Mouse (Mus musculus): ENCODE results near the gene Rasl10a. TPM values are rescaled to one million over a fixed set of nuclear protein-coding genes. Genes with fewer than 3 reads are reported as not detected.
"Not testable (repeated sequence)": the region's sequence is repeated elsewhere in the genome, so short reads cannot be mapped to it uniquely, and the experiment has no call there.

The Rasl10a gene
- polyA plus RNA-seq, 1 experiment, result not detected

- no peak overlapping the region for H3K27ac ChIP-seq (ENCODE audit: insufficient read depth, low read length)
Measured at GRCm38 (mm10) chr11:5067063-5067462, 9.1 kb downstream of the Rasl10a start.

GRCm38 (mm10) chr11:5068126-5068971, 10.4 kb downstream of the Rasl10a start:
- TF ChIP-seq CTCF (IDR thresholded peaks at IDR 0.05; ENCODE audit: borderline replicate concordance, insufficient read depth, low read length) (no peak), POLR2A (IDR thresholded peaks at IDR 0.05; ENCODE audit: low read depth, low read length) (no peak)
- H3K27ac ChIP-seq (ENCODE audit: insufficient read depth, low read length), result no peak overlapping the region
- no peak overlapping the region for H3K4me3 ChIP-seq (ENCODE audit: insufficient read depth, low read length)
- no peaks in the 10 kb centered on the region for H3K4me1 ChIP-seq (ENCODE audit: control insufficient read depth, insufficient read depth, low read length)

More at GRCm38 (mm10) chr11:5067063-5067462, 9.1 kb downstream of the Rasl10a start:
- peaks cover 2% of the 10 kb centered on the region; the same call in 1 of the 2 replicates for H3K4me1 ChIP-seq (ENCODE audit: control insufficient read depth, insufficient read depth, low read length)
- no peak for TF ChIP-seq CTCF (IDR thresholded peaks at IDR 0.05; ENCODE audit: borderline replicate concordance, insufficient read depth, low read length)
- TF ChIP-seq POLR2A (IDR thresholded peaks at IDR 0.05; ENCODE audit: low read depth, low read length), result no peak
- no peak overlapping the region for H3K4me3 ChIP-seq (ENCODE audit: insufficient read depth, low read length)

GRCm38 (mm10) chr11:5074882-5075281, 17.0 kb downstream of the Rasl10a start:
- TF ChIP-seq CTCF (IDR thresholded peaks at IDR 0.05; ENCODE audit: borderline replicate concordance, insufficient read depth, low read length) (no peak), POLR2A (IDR thresholded peaks at IDR 0.05; ENCODE audit: low read depth, low read length) (no peak)
- no peaks in the 10 kb centered on the region for H3K4me1 ChIP-seq (ENCODE audit: control insufficient read depth, insufficient read depth, low read length)
- H3K4me3 ChIP-seq (ENCODE audit: insufficient read depth, low read length), result no peak overlapping the region
- H3K27ac ChIP-seq (ENCODE audit: insufficient read depth, low read length), result no peak overlapping the region

GRCm38 (mm10) chr11:5075760-5076159, 17.8 kb downstream of the Rasl10a start:
- Histone ChIP-seq H3K27ac (ENCODE audit: insufficient read depth, low read length) (no peak overlapping the region), H3K4me1 (ENCODE audit: control insufficient read depth, insufficient read depth, low read length) (no peaks in the 10 kb centered on the region), H3K4me3 (ENCODE audit: insufficient read depth, low read length) (no peak overlapping the region)
- TF ChIP-seq CTCF (IDR thresholded peaks at IDR 0.05; ENCODE audit: borderline replicate concordance, insufficient read depth, low read length), result no peak
- TF ChIP-seq POLR2A (IDR thresholded peaks at IDR 0.05; ENCODE audit: low read depth, low read length), result no peak

GRCm38 (mm10) chr11:5076843-5077242, 18.9 kb downstream of the Rasl10a start:
- H3K4me3 ChIP-seq (ENCODE audit: insufficient read depth, low read length); H3K4me1 ChIP-seq (ENCODE audit: control insufficient read depth, insufficient read depth, low read length); H3K27ac ChIP-seq (ENCODE audit: insufficient read depth, low read length): not testable (repeated sequence)

GRCm38 (mm10) chr11:5089147-5089546, 31.2 kb downstream of the Rasl10a start:
- Histone ChIP-seq H3K4me1 (ENCODE audit: control insufficient read depth, insufficient read depth, low read length) (no peaks in the 10 kb centered on the region), H3K27ac (ENCODE audit: insufficient read depth, low read length) (no peak overlapping the region), H3K4me3 (ENCODE audit: insufficient read depth, low read length) (no peak overlapping the region)
- TF ChIP-seq POLR2A (IDR thresholded peaks at IDR 0.05; ENCODE audit: low read depth, low read length) (no peak), CTCF (IDR thresholded peaks at IDR 0.05; ENCODE audit: borderline replicate concordance, insufficient read depth, low read length) (no peak)

GRCm38 (mm10) chr11:5091706-5092105, 33.8 kb downstream of the Rasl10a start:
- TF ChIP-seq POLR2A (IDR thresholded peaks at IDR 0.05; ENCODE audit: low read depth, low read length) (no peak), CTCF (IDR thresholded peaks at IDR 0.05; ENCODE audit: borderline replicate concordance, insufficient read depth, low read length) (peak; percentile 36; the same call in 1 of the 2 replicates)

GRCm38 (mm10) chr11:5095877-5096276, 37.9 kb downstream of the Rasl10a start:
- 0 out of 2 replicates have a peak, but pooled peaks cover 2% of the 10 kb centered on the region for H3K4me1 ChIP-seq (ENCODE audit: control insufficient read depth, insufficient read depth, low read length)
- H3K4me3 ChIP-seq (ENCODE audit: insufficient read depth, low read length), result no peak overlapping the region; the same call in 1 of the 2 replicates
- H3K27ac ChIP-seq (ENCODE audit: insufficient read depth, low read length), result no peak overlapping the region
- TF ChIP-seq POLR2A (IDR thresholded peaks at IDR 0.05; ENCODE audit: low read depth, low read length), result no peak
- TF ChIP-seq CTCF (IDR thresholded peaks at IDR 0.05; ENCODE audit: borderline replicate concordance, insufficient read depth, low read length), result no peak

More at GRCm38 (mm10) chr11:5091706-5092105, 33.8 kb downstream of the Rasl10a start:
- Histone ChIP-seq H3K27ac (ENCODE audit: insufficient read depth, low read length) (no peak overlapping the region), H3K4me1 (ENCODE audit: control insufficient read depth, insufficient read depth, low read length) (no peaks in the 10 kb centered on the region), H3K4me3 (ENCODE audit: insufficient read depth, low read length) (no peak overlapping the region)

- Histone ChIP-seq H3K27ac (ENCODE audit: insufficient read depth, low read length) (no peak overlapping the region), H3K4me1 (ENCODE audit: control insufficient read depth, insufficient read depth, low read length) (0 out of 2 replicates have a peak, but pooled peaks cover 2% of the 10 kb centered on the region), H3K4me3 (ENCODE audit: insufficient read depth, low read length) (peak overlapping the region; percentile 89)
- TF ChIP-seq POLR2A (IDR thresholded peaks at IDR 0.05; ENCODE audit: low read depth, low read length) (no peak), CTCF (IDR thresholded peaks at IDR 0.05; ENCODE audit: borderline replicate concordance, insufficient read depth, low read length) (no peak)
Measured at GRCm38 (mm10) chr11:5096480-5097020, 38.6 kb downstream of the Rasl10a start.

Measured in embryonic fibroblast, embryonic 13.5 days (primary cell).